Mouse (Mus musculus) left cerebral cortex, adult 2 months (tissue): ENCODE measurements around the gene Tssk1. TPM values are rescaled to one million over a fixed set of nuclear protein-coding genes. Genes with fewer than 3 reads are reported as not detected.
A peak's percentile ranks its signal among the peaks of the same experiment; 100 is the strongest.

Source experiments
- DNase-seq, 2 experiments: peaks; one replicate each; pipeline ENCODE4 v3.0.0; 2021 to 2022; ENCODE audit warnings: low spot score in 2 of 2, mixed read lengths in 1 of 2; ENCODE audit errors: extremely low spot score in 1 of 2
- H3K27ac ChIP-seq: fragments of 200-600 bp; 2 replicates; pipeline ENCODE4 v1.8.1; 2022
- H3K4me3 ChIP-seq: fragments of 200-600 bp; 2 replicates; pipeline ENCODE4 v1.8.1; 2022
- CTCF ChIP-seq: fragments of 200-600 bp; IDR thresholded peaks from 2 replicates; pipeline ENCODE4 v1.8.1; 2022; ENCODE audit warnings: antibody characterized with exemption, mild to moderate bottlenecking, moderate library complexity
- intact Hi-C: fragments of 180-260 bp; cut with DNase I; formaldehyde crosslinking; loops from one replicate; pipeline ENCODE4 v1.15.1; 2025
- total RNA-seq, 2 experiments: library from RNA; stranded (reverse); gene quantifications; 2 replicates each; pipeline ENCODE4 v1.2.3; 2021

The Tssk1 gene
- total RNA-seq, 2 experiments from 2014 or later: not detected

GRCm38 (mm10) chr16:17931906-17932460 lies 38.0 kb downstream of the Tssk1 start:
- H3K4me3 ChIP-seq: no peak overlapping the region
- intact Hi-C loops: no loop called here
- H3K27ac ChIP-seq: no peak overlapping the region
- no peak for TF ChIP-seq CTCF
- DNase-seq: no peak

- Histone ChIP-seq H3K27ac (no peak overlapping the region), H3K4me3 (no peak overlapping the region)
- no peak for TF ChIP-seq CTCF
- no peak for DNase-seq
- intact Hi-C loops: no loop called here
These were observed 39.8 kb downstream of the Tssk1 start for GRCm38 (mm10) chr16:17933594-17934444.

- H3K4me3 ChIP-seq: no peak overlapping the region
- no peak for DNase-seq
- H3K27ac ChIP-seq: no peak overlapping the region
- intact Hi-C loops: no loop called here
- no peak for TF ChIP-seq CTCF
These were observed 40.5 kb downstream of the Tssk1 start for GRCm38 (mm10) chr16:17934445-17934910.

DNA sequence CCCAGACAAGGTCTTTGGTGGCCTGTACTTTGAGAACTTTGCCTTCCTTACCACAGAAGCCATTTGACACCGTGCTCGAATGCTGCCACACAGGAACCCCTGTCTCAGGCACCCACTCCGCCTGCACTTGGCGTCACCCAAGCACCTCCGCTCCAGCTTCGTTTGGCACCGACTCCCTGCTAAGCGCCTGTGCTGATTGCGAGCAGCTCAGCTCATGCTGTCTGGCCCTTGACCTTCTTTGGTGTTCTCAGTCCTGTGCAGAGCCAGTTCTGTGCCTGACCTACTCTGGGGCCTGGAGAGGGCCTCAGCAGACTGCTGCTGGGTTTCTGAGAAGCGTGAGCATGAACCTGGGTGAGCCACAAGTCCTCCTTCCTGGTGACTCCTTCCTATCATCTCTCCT lies 42.8 kb downstream of the Tssk1 start:
- H3K27ac ChIP-seq: no peak overlapping the region
- intact Hi-C loops: loop anchor here (5.0 kb wide), 1 partner anchor 51 kb away; no protein-coding TSS in a partner anchor
- no peak for TF ChIP-seq CTCF

DNA sequence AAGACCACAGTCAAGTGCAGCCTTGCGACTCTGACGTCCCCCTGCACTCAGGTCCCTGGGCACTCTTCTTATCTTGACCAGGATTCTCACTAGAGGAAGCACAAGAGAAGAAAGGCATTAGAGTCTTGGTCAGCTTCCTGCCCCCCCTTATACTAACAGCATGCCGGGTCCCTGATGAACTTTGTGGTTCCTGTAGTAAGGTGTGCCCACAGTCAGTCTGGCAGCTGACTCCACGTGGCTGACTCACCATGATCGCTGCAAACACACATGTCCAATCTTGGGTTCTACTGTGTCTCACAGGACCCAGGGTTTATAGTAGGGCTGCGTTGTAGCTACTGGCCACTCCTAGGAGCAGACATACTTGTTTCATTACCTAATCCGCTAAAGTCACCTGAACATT lies 44.2 kb downstream of the Tssk1 start:
- intact Hi-C loops: loop anchor here (5.0 kb wide), 1 partner anchor 49 kb away; no protein-coding TSS in a partner anchor
- DNase-seq: no peak

More for the DNA sequence above, 42.8 kb downstream of the Tssk1 start:
- DNase-seq: no peak
- no peak overlapping the region for H3K4me3 ChIP-seq

GRCm38 (mm10) chr16:17938821-17939220 lies 44.8 kb downstream of the Tssk1 start:
- intact Hi-C loops: loop anchor here (5.0 kb wide), 1 partner anchor 48 kb away; no protein-coding TSS in a partner anchor
- H3K27ac ChIP-seq: no peak overlapping the region
- peak; percentile 79 for TF ChIP-seq CTCF
- H3K4me3 ChIP-seq: no peak overlapping the region
- DNase-seq: peak in 1 of 2 experiments; percentile 68

More for the DNA sequence above, 44.2 kb downstream of the Tssk1 start:
- H3K4me3 ChIP-seq: no peak overlapping the region
- H3K27ac ChIP-seq: no peak overlapping the region
- TF ChIP-seq CTCF: no peak

DNA sequence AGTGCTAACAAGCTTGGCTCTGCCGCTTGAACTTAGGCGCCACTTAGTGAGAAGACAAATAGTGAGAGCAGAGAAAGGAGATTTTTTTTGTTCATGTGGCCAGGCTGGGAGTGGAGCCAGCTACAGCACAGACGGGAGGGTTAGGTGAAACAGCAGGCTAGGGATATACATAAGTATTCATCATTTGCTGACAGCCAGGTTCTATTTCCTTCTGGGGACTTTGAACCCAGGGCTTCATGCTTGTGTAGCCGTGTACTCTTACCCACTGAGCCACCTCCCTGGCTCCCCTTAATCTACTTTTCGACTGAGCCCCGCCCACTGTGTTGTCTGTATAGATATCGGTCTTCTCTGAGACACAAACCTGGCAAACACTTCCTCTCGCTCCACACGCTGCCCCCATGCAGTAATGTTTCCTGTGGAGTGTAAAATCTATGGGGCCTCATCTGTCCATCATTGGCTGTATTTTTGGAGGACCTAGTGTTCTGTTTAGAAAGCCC lies 45.3 kb downstream of the Tssk1 start:
- DNase-seq: no peak
- intact Hi-C loops: loop anchor here (5.0 kb wide), 1 partner anchor 48 kb away; no protein-coding TSS in a partner anchor
- Histone ChIP-seq H3K4me3 (no peak overlapping the region), H3K27ac (no peak overlapping the region)
- TF ChIP-seq CTCF: no peak

DNA sequence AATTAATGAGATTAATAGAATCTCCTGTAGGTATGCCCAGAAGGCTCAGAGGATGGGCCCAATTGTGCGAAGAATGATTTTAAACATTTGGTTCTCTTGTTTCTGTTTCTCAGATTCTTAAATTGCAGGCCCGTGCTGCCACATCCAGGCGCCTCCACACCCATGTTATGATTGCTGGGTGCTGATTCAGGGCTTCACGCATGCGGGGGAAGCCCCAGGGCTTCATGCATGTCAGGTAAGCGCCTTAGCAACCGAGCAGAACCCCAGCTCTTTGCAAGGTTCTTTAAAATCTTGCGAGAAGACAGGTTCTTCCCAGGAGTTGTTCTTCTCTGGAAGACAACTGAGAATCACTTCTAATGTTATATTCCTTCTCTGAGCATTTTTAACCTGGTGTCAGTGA lies 49.4 kb downstream of the Tssk1 start:
- intact Hi-C loops: no loop called here
- no peak for DNase-seq

GRCm38 (mm10) chr16:17945081-17945831 lies 51.2 kb downstream of the Tssk1 start:
- H3K27ac ChIP-seq: no peak overlapping the region
- intact Hi-C loops: no loop called here
- no peak for DNase-seq
- TF ChIP-seq CTCF: no peak
- H3K4me3 ChIP-seq: no peak overlapping the region

More for the DNA sequence above, 49.4 kb downstream of the Tssk1 start:
- Histone ChIP-seq H3K4me3 (no peak overlapping the region), H3K27ac (no peak overlapping the region)
- TF ChIP-seq CTCF: no peak

Other genes with a start within 250 kb of the Tssk1 start
- gene Ccdc74a, start 247.8 kb upstream of the Tssk1 start, total RNA-seq: 10 to 100 TPM; 22.9 to 26.2 TPM
- 10 to 100 TPM; 76.9 to 83.4 TPM for gene Med15, start 161.3 kb upstream of the Tssk1 start, total RNA-seq
- gene Klhl22, start 134.6 kb upstream of the Tssk1 start, total RNA-seq: 10 to 100 TPM; 84.9 to 86.0 TPM
- 1 to 10 TPM; 2.8 to 5.9 TPM for gene Scarf2, start 96.9 kb upstream of the Tssk1 start, total RNA-seq
- gene B830017H08Rik, start 61.1 kb upstream of the Tssk1 start, total RNA-seq: 1 to 10 TPM; 3.4 to 4.1 TPM
- gene Car15, start 55.9 kb upstream of the Tssk1 start, total RNA-seq: 10 to 100 TPM; 12.2 to 16.4 TPM
- 1 to 10 TPM; 2.3 to 3.2 TPM for gene Gm20518, start 2.6 kb upstream of the Tssk1 start, total RNA-seq
- gene Dgcr2, start 4.3 kb downstream of the Tssk1 start, total RNA-seq: 10 to 100 TPM; 93.2 to 99.7 TPM
- gene Tssk2, start 4.4 kb downstream of the Tssk1 start, total RNA-seq: not detected
- 10 to 100 TPM; 27.8 to 31.8 TPM for gene Ess2, start 17.1 kb downstream of the Tssk1 start, total RNA-seq
- not detected for gene Gsc2, start 20.8 kb downstream of the Tssk1 start, total RNA-seq
- 10 to 100 TPM; 39.2 to 43.9 TPM for gene Slc25a1, start 34.0 kb downstream of the Tssk1 start, total RNA-seq
- gene Vpreb2, start 86.2 kb downstream of the Tssk1 start, total RNA-seq: not detected
- 10 to 100 TPM; 96.1 to 96.8 TPM for gene Dgcr6, start 158.6 kb downstream of the Tssk1 start, total RNA-seq
- gene Prodh, start 196.0 kb downstream of the Tssk1 start, total RNA-seq: 10 to 100 TPM; 38.9 to 40.8 TPM
- gene Rtn4r, start 233.4 kb downstream of the Tssk1 start, total RNA-seq: 100 to 1,000 TPM; 138 to 147 TPM